Mouse (Mus musculus) kidney, embryonic 16.5 days (tissue): ENCODE measurements at regions not wholly inside any gene's neighbourhood (a gene's known extent, or its start where the extent isn't known, plus 50 kb on each side); places are given as distances from the start of the nearest gene placed in this dataset.
A peak's percentile ranks its signal among the peaks of the same experiment; 100 is the strongest.
"Not testable (repeated sequence)": the region's sequence is repeated elsewhere in the genome, so short reads cannot be mapped to it uniquely, and the experiment has no call there.

Experiments
- ATAC-seq: fragments of 200-750 bp; cut with Nextera tagmentation; 2 replicates; pipeline ENCODE4 v1.8.0; 2017; ENCODE audit warnings: moderate TSS enrichment; ENCODE audit not compliant: low FRiP score, low TSS enrichment
- H3K27ac ChIP-seq: fragments of 300-500 bp; sonication (generic); 2 replicates; pipeline ENCODE4 v1.5.1; 2014; ENCODE audit warnings: low read length
- H3K27me3 ChIP-seq: fragments of 300-500 bp; sonication (generic); 2 replicates; pipeline ENCODE4 v1.6.1; 2014; ENCODE audit warnings: low read length, control low read depth, mixed read lengths; ENCODE audit not compliant: insufficient read depth
- H3K36me3 ChIP-seq: fragments of 300-500 bp; sonication (generic); 2 replicates; pipeline ENCODE4 v1.6.1; 2014; ENCODE audit warnings: low read length, control low read depth, mixed read lengths; ENCODE audit not compliant: insufficient read depth
- H3K4me1 ChIP-seq: fragments of 300-500 bp; sonication (generic); 2 replicates; pipeline ENCODE4 v1.6.1; 2014; ENCODE audit warnings: low read length, control low read depth, mixed read lengths; ENCODE audit not compliant: insufficient read depth
- H3K4me2 ChIP-seq: fragments of 300-500 bp; sonication (generic); replicated peaks from 2 replicates; pipeline ENCODE4 v1.6.1; 2014; ENCODE audit warnings: low read depth, low read length
- H3K4me3 ChIP-seq: fragments of 300-500 bp; sonication (generic); 2 replicates; pipeline ENCODE4 v1.5.1; 2014; ENCODE audit warnings: mild to moderate bottlenecking, low read length
- H3K9ac ChIP-seq: fragments of 300-500 bp; sonication (generic); replicated peaks from 2 replicates; pipeline ENCODE4 v1.6.1; 2014; ENCODE audit warnings: low read length
- H3K9me3 ChIP-seq: fragments of 300-500 bp; sonication (generic); 2 replicates; pipeline ENCODE4 v1.6.1; 2016; ENCODE audit warnings: low read length, control low read depth
- WGBS: fragments of 180-500 bp; shearing (Covaris S2); extraction: QIAGEN DNeasy Blood & Tissue Kit; methylation state at CpG from one replicate; pipeline ENCODE4 v1.1.7; 2014; 5-methylcytosine and 5-hydroxymethylcytosine counted together

DNA sequence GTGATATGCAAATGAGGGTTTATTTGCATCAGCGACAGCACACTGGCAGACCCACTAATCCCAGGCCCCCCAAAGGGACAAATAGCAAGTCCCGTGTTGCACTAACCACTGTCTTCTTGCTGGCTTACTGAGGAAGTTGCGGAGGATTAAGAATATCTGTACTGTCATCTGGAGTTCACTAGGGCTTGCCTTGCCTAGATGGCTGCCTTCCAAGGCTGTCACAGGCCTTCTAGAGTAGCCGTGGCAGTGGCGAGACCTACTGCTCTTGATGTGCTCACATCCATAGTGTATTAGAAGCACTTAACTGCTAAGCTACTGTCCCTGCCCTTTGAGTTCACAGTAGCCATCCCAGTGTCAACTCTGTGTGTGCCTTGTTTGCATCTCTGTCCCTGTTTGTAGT lies 58.4 kb upstream of the Atxn1 start:
- no peaks in the 10 kb centered on the region for H3K9me3 ChIP-seq
- H3K4me3 ChIP-seq: no peak overlapping the region
- no peak overlapping the region for H3K27ac ChIP-seq
- H3K4me1 ChIP-seq: peaks cover 18% of the 10 kb centered on the region; the same call in 1 of the 2 replicates
- H3K4me2 ChIP-seq: no peak overlapping the region
- ATAC-seq: no peak
- WGBS: 41% methylated on average over 5 of the region's 5 CpGs
- no peaks in the 10 kb centered on the region for H3K36me3 ChIP-seq
- H3K9ac ChIP-seq: no peak overlapping the region
- H3K27me3 ChIP-seq: no peaks in the 10 kb centered on the region

DNA sequence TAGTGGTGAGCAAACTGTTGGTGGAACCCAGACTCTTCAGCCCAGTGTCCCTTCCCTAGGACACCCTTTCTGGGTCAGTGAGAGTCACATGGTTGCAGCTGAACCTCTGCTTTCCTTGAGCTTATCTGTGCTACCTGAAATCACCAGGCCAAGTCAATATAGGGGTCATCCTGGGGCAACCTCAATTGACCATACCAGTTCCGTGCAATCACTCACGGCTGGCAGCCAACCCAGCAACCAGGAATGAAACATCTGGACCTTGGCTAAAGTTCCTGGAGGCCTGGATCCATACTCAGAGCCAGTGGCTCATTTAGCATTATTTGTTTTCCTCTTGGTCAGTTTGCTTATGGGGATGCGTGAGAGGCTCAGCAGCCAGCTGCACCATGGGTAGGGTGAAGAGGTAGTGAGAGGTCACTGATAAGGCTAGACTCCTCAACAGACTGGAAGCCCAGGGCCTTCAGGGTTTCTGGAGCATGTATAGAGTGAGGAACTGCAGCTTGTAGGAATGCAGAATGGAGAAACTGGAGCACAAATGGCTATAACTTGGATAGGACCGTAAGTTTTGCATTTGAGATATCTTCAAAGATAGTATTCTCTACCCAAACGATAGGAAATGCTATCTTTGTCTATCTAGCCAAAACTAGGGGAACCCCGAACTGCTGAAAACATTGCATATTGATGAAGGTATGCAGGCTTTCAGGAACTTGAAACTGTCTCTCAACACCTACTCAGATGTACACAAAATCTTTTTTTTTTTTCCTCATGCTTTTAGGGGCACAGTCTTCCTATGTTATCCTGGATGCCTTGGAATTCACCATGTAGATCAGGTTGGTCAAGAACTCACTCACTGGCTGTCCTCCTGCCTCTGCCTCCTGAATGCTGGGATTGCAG lies 56.4 kb upstream of the Atxn1 start:
- Histone ChIP-seq H3K36me3 (no peaks in the 10 kb centered on the region), H3K27me3 (no peaks in the 10 kb centered on the region), H3K27ac (no peak overlapping the region), H3K4me3 (no peak overlapping the region), H3K9ac (no peak overlapping the region), H3K4me1 (peaks cover 18% of the 10 kb centered on the region; the same call in 1 of the 2 replicates), H3K9me3 (no peaks in the 10 kb centered on the region), H3K4me2 (no peak overlapping the region)
- WGBS: 84% methylated on average over 6 of the region's 6 CpGs
- ATAC-seq: no peak

DNA sequence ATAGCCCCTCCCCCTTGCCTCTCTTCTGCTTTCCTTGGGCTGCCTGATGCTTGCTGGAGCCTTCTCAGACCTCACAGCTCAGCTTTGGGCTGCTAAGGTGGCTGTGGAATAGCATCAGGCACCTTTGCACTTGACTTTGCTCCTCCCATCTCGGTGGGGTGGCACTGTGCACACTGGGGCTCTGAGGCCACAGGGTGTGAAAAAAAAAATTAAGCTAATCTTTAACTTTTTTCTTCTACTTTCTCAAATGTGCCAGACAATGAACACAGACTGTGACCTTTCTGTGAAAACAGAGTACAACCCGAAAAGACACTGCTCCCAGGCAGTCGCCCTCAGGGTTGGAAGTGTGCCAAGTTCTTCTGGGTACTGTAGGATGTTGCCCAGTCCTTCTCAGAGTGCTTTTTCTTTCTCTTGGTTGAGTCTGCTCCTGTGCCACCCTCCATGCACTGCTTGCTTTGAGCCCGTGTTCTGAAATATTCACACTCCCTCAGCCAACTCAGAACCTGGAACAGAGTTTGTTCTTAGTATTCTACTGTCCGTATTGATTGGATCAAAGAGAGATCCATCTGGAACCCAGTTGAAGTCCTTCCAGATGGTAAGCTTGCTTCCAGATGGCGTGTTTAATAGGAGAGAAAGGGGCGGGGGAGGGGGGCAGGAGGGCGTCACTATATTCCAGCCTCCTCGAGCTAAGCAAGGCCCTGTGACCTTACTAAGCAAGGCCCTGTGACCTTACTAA lies 54.8 kb upstream of the Atxn1 start:
- 0 out of 2 replicates have a peak overlapping the region, but pooled peaks have one; percentile 2 for H3K4me2 ChIP-seq
- peak overlapping the region; percentile 59 for H3K27ac ChIP-seq
- H3K9me3 ChIP-seq: no peaks in the 10 kb centered on the region
- peak; percentile 94 for ATAC-seq
- 37% methylated on average over 9 of the region's 9 CpGs for WGBS
- H3K4me3 ChIP-seq: no peak overlapping the region
- no peaks in the 10 kb centered on the region for H3K36me3 ChIP-seq
- H3K27me3 ChIP-seq: no peaks in the 10 kb centered on the region
- no peak overlapping the region for H3K9ac ChIP-seq
- peaks cover 18% of the 10 kb centered on the region; the same call in 1 of the 2 replicates for H3K4me1 ChIP-seq

DNA sequence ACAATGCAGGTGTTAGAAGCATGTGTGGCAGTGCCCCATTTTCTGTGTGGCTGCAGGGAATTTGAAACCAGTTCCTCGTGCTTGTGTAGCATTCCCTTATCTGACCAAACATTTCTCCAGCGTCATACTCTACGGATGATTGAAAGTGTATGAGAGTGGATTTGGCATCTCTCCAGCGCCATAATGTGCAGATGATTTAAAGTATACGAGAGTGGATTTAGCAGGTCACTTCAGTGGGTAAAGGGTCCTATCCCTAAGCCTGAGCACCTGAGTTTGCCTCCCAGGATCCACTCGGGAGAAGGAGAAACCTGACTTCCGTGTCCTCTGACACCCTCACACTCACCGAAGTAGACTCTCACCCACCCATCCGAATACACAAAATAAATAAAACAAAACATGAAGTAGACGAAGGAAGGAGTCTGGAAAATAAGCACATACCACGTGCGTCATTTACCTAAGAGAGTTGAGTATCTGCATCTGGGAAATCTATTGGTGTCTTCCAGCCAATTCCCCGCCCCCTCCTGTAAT lies 54.2 kb upstream of the Atxn1 start:
- WGBS: 52% methylated on average over 13 of the region's 13 CpGs
- Histone ChIP-seq H3K4me2 (0 out of 2 replicates have a peak overlapping the region, but pooled peaks have one; percentile 2), H3K9ac (no peak overlapping the region), H3K4me3 (no peak overlapping the region), H3K27ac (peak overlapping the region; percentile 46; the same call in 1 of the 2 replicates), H3K36me3 (no peaks in the 10 kb centered on the region), H3K4me1 (peaks cover 18% of the 10 kb centered on the region; the same call in 1 of the 2 replicates), H3K27me3 (no peaks in the 10 kb centered on the region), H3K9me3 (no peaks in the 10 kb centered on the region)
- ATAC-seq: no peak

DNA sequence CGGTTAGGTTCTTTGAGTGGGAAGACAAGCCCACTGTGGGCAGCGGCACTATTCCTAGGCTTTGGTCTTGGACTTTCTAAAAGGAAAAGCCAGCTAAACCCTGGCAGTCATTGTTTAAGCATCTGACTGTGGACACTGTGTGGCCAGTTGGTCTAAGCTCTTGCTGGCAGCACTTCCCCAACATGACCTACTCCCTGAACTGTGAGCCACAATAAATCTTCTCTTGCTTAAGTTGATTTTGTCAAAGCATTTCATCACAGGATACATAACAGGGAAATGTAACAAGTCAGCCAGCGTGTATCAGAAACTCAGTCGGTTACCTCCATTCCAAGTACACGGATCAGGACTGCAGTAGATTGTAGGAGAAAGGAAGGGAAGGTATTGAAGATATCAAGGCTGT lies 52.9 kb upstream of the Atxn1 start:
- WGBS: 91% methylated on average over 5 of the region's 5 CpGs
- Histone ChIP-seq H3K27me3 (no peaks in the 10 kb centered on the region), H3K9me3 (no peaks in the 10 kb centered on the region), H3K4me2 (no peak overlapping the region), H3K27ac (no peak overlapping the region), H3K4me3 (no peak overlapping the region), H3K9ac (no peak overlapping the region), H3K36me3 (no peaks in the 10 kb centered on the region), H3K4me1 (peaks cover 11% of the 10 kb centered on the region; the same call in 1 of the 2 replicates)
- no peak for ATAC-seq

DNA sequence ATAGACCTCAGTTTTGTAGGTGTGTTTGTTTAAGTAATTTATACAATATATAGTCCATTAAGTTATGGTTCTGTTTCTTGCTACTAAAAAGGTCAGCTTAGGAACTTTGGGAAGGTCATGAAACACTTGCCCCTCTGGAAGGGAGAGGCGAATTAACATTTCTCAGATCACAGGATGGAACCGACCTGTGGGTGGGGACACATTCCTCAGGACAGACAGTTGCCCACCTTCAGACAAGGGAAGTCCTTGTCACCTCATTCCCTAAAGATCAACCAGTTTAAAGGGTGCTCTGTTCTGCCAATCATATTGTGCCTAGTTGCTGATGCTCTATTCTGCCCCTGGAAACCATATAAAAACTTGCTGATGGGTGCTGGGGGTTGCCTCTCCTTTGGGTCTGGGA lies 52.2 kb upstream of the Atxn1 start:
- WGBS: 52% methylated on average over 2 of the region's 2 CpGs
- not testable (repeated sequence) for ATAC-seq, H3K4me2 ChIP-seq, H3K4me3 ChIP-seq, H3K27me3 ChIP-seq, H3K27ac ChIP-seq, H3K9ac ChIP-seq, H3K9me3 ChIP-seq, H3K36me3 ChIP-seq
- H3K4me1 ChIP-seq: peaks cover 11% of the 10 kb centered on the region; the same call in 1 of the 2 replicates

DNA sequence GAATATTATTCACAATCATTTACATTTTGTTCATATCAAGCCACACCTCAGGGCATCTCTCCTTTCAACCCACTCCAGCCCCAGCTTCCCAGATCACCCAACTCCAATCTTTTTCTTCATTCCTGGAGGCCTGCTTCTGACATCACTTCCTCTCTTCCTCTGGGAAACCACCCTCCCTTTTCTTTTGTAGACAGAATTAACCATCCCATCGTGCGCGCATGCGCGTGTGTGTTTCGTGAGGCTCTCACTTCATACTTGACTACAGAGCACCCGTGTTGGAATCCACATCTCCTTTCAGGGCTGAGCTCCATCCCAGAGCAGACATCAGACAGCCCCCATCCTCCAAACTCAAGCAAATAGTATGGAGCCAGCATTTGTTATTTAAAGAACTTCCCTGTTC lies 50.4 kb upstream of the Atxn1 start:
- Histone ChIP-seq H3K4me2 (no peak overlapping the region), H3K27ac (no peak overlapping the region), H3K4me3 (no peak overlapping the region), H3K36me3 (no peaks in the 10 kb centered on the region), H3K9me3 (no peaks in the 10 kb centered on the region), H3K9ac (no peak overlapping the region), H3K4me1 (peaks cover 8% of the 10 kb centered on the region; the same call in 1 of the 2 replicates), H3K27me3 (no peaks in the 10 kb centered on the region)
- no peak for ATAC-seq
- 87% methylated on average over 7 of the region's 7 CpGs for WGBS

DNA sequence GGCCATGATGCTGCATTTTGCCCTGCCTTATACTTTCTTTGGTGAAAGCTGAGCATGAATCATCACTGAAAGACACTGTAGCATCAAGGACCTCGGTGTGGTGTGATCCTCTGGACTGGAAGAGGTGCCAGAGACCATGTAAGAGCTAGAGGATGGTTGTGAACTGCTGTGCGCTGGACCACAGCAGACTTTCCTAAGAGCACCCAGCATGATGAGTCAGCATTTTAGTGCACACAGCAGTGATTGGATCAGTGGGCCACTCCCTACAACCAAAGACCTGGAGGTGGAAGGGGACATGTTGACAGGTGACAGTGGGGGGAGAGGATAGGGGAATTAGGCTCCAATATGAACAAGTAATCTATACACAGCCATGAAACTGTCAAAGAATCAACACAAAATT lies 49.8 kb upstream of the Atxn1 start:
- H3K27me3 ChIP-seq: no peaks in the 10 kb centered on the region
- no peak overlapping the region for H3K4me3 ChIP-seq
- WGBS: 65% methylated on average over 2 of the region's 2 CpGs
- no peak overlapping the region for H3K27ac ChIP-seq
- ATAC-seq: no peak
- H3K9ac ChIP-seq: no peak overlapping the region
- no peak overlapping the region for H3K4me2 ChIP-seq
- no peaks in the 10 kb centered on the region for H3K9me3 ChIP-seq
- peaks cover 10% of the 10 kb centered on the region for H3K4me1 ChIP-seq
- H3K36me3 ChIP-seq: no peaks in the 10 kb centered on the region
